Mouse (Mus musculus) olfactory bulb, adult 2 months (tissue): ENCODE data around the gene Gm3164.
"Not testable (repeated sequence)": the region's sequence is repeated elsewhere in the genome, so short reads cannot be mapped to it uniquely, and the experiment has no call there.

ENCODE experiments used
- CTCF ChIP-seq: fragments of 200-500 bp; IDR thresholded peaks from 2 replicates; pipeline ENCODE4 v1.5.1; 2012; ENCODE audit warnings: low read depth, mild to moderate bottlenecking, low read length, moderate library complexity; ENCODE audit not compliant: insufficient read depth
- POLR2A ChIP-seq: fragments of 200-500 bp; IDR thresholded peaks from 2 replicates; pipeline ENCODE4 v1.6.1; 2012; ENCODE audit warnings: mild to moderate bottlenecking, low read depth, low read length, moderate library complexity; ENCODE audit not compliant: insufficient read depth

- not testable (repeated sequence) for TF ChIP-seq POLR2A, CTCF
These were observed 46.3 kb upstream of the Gm3164 start for GRCm38 (mm10) chr14:4368991-4369390.
